Mouse (Mus musculus) urinary bladder, postnatal 10 days (tissue): ENCODE results near the gene Clcn1.
A peak's percentile ranks its signal among the peaks of the same experiment; 100 is the strongest.

Source experiments
- DNase-seq: peaks from one replicate; pipeline ENCODE4 v3.0.0; 2022; ENCODE audit warnings: low spot score

Gene Clcn1

GRCm38 (mm10) chr6:42286448-42286847 lies at the start of gene Clcn1:
TSS of gene Clcn1 (plus strand) at chr6:42286685.
- no peak for DNase-seq

DNA sequence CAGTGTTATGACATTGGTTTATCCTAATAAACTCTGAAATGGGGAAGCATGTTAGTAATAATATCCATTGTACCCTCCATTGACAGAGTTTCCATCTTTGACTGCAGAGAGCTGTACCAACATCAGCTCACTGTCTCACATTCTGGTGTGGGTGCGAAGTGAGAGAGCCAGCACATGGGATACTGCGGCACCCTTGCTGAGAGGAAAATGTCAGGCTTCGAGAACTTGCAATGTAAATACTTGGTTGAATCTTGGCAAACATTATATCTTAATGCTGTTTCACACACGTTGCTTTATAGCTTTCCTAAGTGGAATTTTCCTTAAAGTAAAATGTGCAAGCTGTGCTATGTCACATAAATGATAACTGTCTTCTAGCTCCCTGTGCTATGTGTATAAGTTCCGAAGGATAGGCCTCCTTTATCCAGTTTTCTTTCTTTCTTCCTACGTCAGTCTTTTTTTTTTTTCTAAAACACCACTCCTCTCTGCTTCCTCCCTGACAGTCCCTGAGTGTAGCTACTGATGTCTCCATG lies 49.1 kb upstream of the Clcn1 start:
- DNase-seq, result no peak

DNA sequence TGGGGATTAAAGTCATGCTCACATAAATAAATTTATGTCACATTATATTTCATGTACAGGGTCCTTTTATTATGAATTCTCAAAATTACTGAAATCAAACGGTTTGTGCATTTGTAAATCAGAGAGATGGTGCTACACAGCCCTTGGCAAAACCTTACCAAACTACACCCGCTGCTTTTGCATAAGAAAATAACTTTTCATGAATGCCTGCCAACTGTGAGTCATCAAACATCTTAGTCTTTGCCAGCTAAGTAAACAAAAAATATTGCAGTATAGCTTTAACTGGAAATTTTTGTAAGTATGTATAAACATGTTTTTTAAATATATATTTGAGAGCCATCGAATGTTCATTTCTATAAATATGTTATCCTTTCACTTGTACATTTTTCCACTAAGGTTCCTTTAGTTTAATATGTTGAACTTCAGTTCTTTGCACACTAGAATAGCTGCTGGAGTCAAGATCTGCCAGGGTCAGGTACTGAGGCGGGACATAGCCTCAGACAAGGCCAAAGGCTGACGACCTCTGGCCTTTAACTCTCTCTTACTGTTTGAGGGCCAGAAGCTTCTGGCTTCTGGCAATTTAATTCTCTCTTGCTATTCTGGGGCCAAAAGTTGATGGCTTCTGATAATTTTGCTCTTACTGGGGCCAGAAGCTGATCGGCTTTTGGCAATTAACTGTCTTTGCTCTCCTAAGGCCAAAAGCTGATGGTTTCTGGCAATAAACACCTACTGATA lies 45.0 kb upstream of the Clcn1 start:
- no peak for DNase-seq

DNA sequence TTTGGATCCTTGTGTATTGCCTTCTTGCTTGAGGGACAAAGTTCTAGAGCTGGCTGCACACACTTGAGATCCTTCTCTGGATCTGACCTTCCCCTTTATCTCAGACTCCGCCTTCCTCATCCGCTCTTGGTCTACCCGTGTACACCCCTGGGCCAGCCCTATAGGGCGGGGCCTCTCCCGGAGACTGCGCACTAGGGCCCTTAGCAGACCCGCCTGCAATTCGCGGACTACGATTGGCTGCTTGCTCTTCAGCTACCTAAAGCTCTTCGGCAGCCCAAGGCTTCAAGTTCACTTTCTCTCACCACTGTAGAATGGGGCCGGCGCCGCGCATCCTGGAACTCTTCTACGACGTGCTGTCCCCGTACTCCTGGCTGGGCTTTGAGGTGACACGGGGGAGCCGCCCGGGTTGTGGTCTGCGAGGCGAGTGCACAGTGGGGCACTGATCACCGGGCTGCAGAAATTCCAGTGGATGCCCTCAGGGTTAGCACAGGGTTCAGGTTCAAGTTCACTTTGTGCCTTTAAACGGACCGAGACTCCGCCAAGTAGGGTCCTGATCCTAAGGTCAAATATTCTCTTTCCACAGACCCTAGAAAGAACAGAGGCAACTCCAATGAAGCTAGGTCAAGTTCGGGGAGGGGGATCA lies 40.7 kb upstream of the Clcn1 start, which contains the start of gene Gstk1:
Gstk1 (plus strand) TSS at position 225 of the 643 bp plus-strand sequence.
- DNase-seq, result no peak

GRCm38 (mm10) chr6:42247173-42247572 lies 39.3 kb upstream of the Clcn1 start:
- DNase-seq, result no peak

DNA sequence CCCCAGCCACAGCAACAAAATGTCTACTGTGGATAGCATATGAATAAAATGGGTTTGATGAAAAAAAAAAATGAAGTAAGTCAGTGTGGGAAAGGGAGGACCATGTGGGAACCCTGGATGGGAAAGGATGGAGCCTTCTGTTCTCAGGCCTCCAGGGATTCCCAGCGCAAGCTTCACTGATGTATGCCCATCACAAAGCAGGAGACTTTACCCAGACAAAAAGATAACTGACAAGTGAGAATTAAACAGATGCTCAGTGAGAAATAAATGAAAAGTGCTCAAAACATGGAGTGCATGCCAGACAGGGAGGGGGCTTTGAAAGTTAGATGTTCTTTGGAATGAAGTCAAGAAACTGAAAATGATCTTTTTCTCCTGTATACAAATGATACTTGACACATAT lies 38.5 kb upstream of the Clcn1 start:
- DNase-seq, result no peak

GRCm38 (mm10) chr6:42251791-42252190 lies 34.7 kb upstream of the Clcn1 start:
- no peak for DNase-seq

DNA sequence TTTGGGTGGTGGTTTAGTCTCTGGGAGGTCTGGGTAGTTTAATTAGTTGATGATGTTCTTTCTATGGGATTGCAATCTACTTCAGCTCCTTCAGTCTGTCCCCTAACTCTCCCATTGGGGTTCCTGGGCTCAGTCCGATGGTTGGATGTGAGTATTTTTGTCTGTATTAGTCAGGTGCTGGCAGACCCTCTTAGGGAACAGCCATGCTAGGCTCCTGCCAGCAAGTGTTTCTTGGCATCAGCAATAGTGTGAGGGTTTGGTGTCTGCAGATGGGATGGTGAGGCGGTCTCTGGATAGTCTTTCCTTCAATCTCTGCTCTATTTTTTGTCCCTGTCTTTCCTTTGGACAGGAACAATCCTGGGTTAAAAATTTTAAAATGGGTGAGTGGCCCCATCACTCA lies 33.4 kb upstream of the Clcn1 start:
- DNase-seq, result no peak

- DNase-seq, result no peak
Observed at GRCm38 (mm10) chr6:42257303-42257863, 29.1 kb upstream of the Clcn1 start.

GRCm38 (mm10) chr6:42260430-42260829 lies 26.1 kb upstream of the Clcn1 start:
- no peak for DNase-seq

GRCm38 (mm10) chr6:42261524-42262170 lies 24.8 kb upstream of the Clcn1 start, which contains the start of gene Tmem139:
TSS of gene Tmem139 (plus strand) at chr6:42261970.
- DNase-seq, result no peak

DNA sequence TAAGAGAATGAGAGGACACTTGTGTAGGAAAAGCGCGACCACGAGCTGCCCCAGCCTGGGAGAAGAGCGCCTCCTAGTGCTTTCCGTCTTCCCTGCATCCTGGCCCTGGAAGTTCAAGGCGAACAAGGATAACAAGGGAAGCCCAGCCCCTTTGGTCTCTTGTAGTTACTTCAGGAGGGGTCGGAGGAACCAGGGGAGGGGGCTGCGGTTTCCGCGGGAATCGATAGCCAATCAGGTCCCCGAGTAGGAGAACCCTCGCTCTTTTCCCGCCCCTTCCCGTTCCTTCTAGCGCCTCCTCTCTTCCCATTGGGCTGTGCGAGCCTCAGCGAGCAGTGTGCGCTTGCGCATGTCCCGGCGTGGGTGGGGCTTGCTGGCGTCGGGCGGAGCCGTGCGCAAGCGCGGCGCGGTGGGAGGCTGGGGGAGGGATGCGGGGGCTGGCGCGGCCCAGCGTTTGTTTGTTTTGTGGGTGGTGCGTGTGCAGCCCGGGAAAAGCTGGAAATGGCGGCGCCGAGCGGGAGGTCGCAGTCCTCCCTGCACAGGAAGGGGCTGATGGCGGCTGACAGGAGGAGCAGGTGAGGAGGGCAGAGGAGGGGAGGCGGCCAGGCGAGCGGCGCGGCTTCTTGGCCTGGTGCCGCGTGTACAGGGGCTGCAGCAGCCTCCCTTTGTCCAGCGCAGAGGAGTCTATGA lies 21.7 kb upstream of the Clcn1 start, which contains the start of gene Casp2:
Casp2 (plus strand) TSS at position 360 of the 687 bp plus-strand sequence.
- peak; percentile 93 for DNase-seq

GRCm38 (mm10) chr6:42265391-42266330 lies 20.8 kb upstream of the Clcn1 start:
- DNase-seq, result no peak

- DNase-seq, result no peak
Observed at GRCm38 (mm10) chr6:42270817-42271216, 15.7 kb upstream of the Clcn1 start.

GRCm38 (mm10) chr6:42276151-42276550 lies 10.3 kb upstream of the Clcn1 start:
- DNase-seq, result no peak

GRCm38 (mm10) chr6:42282865-42283528 lies 3.5 kb upstream of the Clcn1 start:
- DNase-seq, result no peak

DNA sequence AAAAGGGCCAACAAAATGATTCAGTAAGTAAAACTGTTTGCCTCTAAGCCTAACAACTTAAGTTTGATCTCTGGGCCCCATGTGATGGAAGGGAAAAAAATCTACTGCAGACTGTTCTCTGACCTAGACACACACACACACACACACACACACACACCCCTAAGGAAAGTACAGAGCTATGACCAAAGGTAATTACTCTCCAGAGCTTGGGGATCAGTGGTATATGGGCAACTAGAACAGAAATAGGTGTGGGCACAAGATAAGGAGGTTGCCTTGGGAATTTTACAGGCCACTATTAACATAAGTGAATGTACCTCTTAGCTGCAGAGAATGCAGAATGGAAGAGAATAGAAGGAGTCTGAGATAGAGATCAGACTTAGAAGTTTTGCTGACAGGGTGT lies 1.1 kb downstream of the Clcn1 start:
- no peak for DNase-seq

DNA sequence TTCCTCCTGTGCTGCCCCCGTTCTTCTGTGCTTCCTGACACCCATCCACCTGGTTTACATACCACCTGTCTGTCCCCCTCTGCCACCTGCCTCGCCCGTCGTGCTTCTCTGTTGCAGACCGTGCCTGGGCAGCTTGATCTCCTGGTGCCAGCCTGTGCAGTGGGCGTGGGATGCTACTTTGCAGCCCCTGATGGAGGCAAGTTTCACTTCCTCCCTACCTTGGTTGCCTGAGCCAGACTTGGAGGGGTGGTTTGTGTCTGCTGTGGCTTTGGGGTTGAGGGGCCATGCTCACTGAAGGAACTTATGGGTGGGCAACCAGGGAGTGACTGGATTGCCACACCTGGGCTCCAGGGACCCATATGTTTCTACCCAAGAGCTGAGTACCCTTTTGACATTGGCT lies 6.8 kb downstream of the Clcn1 start:
- no peak for DNase-seq

- DNase-seq, result no peak
Observed at GRCm38 (mm10) chr6:42295549-42296094, 9.1 kb downstream of the Clcn1 start.

- no peak for DNase-seq
Observed at GRCm38 (mm10) chr6:42299362-42299761, 12.9 kb downstream of the Clcn1 start.
